Mouse (Mus musculus): Measurements from ENCODE around the gene Gm26920.

DNA sequence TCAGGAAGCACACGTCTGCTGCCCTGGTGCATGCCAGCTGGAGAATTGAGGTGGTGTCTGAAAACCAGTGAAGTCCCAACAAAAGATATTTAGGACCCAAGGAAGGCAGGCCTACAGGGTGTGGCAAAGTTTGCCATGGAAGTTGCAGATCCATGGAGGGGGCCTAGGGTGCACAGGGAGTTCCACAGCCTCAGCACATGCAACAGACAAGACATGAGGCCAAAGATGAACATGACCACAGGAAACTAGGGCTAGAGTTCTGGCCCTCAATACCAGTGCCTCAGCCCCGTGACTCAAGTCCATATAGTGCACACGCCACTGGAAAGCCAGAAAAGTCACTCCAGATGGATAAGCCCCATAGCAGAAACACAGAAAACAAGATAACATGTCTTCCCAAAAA, 61.6 kb downstream of the Gm26920 start:
- TF ChIP-seq ZC3H11A (IDR thresholded peaks at IDR 0.05; ENCODE audit: low read depth, low read length) (no peak), CTCF (conservative IDR thresholded peaks at IDR 0.05 in 1 of 2, IDR thresholded peaks at IDR 0.05 in 1 of 2; ENCODE audit: low read depth in 2 of 2, low read length in 2 of 2) (no peak), POLR2AphosphoS2 (IDR thresholded peaks at IDR 0.05; ENCODE audit: low read depth, low read length) (no peak; the same call in 1 of the 2 replicates), CHD1 (IDR thresholded peaks at IDR 0.05; ENCODE audit: low read depth, low read length) (no peak), MEF2A (IDR thresholded peaks at IDR 0.05; ENCODE audit: borderline replicate concordance, low read depth, low read length) (no peak), MAX (IDR thresholded peaks at IDR 0.05; ENCODE audit: low read length) (no peak), RCOR1 (conservative IDR thresholded peaks at IDR 0.05; ENCODE audit: low read depth, low read length) (no peak), PAX5 (IDR thresholded peaks at IDR 0.05; ENCODE audit: low read length) (no peak), ZNF384 (IDR thresholded peaks at IDR 0.05; ENCODE audit: low read depth, low read length) (no peak)
